Mouse (Mus musculus): ENCODE data around the gene Cgnl1. TPM values are rescaled to one million over a fixed set of nuclear protein-coding genes. Genes with fewer than 3 reads are reported as not detected.

The Cgnl1 gene
- total RNA-seq, 1 experiment from 2014 or later: 1.9 TPM

GRCm38 (mm10) chr9:71609010-71609409, 162.4 kb downstream of the Cgnl1 start:
- no peak for ATAC-seq (replicated peaks; ENCODE audit: insufficient number of reproducible peaks, low FRiP score, low TSS enrichment, poor library complexity, severe bottlenecking)

DNA sequence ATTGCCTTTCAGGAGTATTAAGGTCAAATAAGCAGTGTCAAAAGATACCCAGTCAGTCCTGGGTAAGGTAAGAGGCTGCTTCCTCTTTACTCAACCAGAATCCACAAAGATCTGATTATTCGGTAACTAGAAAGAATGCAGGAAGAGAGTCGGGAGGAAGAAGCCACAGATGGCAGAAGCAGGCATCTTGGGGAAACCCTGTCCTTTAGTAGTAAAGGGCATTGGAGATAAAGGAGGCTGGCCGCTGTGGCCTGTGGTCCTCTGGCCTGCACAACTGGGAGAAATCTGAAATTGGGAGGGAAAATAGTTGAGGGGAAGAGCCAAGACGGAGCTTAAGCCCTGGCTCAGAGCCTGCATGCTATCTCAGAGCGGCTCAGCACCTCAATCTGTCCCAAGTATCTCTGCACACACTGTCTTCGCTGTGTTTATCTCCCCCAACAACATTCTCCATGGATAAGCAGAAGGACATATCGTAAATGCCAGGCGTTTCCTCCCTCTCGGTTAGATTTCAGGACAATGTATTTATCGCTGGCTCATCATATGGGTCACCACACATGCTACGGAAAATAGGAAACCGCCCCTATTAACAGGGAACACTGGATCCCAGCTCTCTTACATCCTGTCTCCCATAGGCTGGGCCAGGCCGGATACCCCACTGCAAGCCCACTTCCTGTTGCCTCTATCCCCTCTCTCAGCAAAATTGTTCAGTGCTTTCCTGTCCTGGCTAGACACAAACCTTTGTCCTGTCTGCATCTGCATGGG, 164.9 kb downstream of the Cgnl1 start:
- ATAC-seq (replicated peaks; ENCODE audit: insufficient number of reproducible peaks, low FRiP score, low TSS enrichment, poor library complexity, severe bottlenecking): no peak

- no peak for ATAC-seq (replicated peaks; ENCODE audit: insufficient number of reproducible peaks, low FRiP score, low TSS enrichment, poor library complexity, severe bottlenecking)
Measured at GRCm38 (mm10) chr9:71604914-71605635, 166.3 kb downstream of the Cgnl1 start.

DNA sequence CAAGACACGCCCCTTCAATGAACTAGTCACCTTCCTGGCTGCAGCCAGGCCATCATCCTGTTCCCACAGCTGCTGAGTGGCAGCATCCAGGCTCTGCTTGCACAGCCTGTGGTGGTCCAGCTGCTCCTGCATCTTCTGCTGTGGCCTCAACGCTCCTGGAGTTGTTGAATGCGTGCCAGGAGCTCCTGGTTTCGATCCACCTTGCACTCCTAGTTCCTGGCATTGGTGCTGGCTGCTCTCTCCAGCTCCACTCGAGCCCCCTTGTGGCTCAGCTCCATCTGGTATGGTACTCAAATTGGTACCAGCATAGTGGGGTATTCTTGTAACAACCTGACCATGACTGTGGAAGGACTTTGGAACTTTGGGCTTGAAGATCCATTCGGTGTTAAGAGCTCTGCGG, 171.5 kb downstream of the Cgnl1 start:
- no peak for ATAC-seq (replicated peaks; ENCODE audit: insufficient number of reproducible peaks, low FRiP score, low TSS enrichment, poor library complexity, severe bottlenecking)

DNA sequence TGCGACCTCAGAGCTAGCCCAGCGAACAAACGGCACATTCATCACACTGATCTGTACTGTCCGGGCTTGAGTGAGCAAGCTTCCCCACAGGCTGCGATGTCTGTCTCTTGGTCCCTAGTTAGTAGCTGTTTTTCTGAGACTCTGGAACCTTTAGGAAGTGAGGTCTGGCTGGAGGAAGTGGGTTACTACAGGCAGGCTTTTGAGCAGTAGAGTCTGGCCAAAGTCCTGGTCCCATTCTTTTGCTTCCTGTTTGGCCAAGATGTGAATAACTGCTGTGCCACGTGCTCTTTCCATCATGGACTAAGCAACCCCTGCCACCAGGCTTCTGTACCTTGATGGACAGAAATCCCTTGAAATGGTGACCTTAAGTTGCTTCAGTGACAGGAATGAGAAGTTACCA, 174.5 kb downstream of the Cgnl1 start:
- no peak for ATAC-seq (replicated peaks; ENCODE audit: insufficient number of reproducible peaks, low FRiP score, low TSS enrichment, poor library complexity, severe bottlenecking)

GRCm38 (mm10) chr9:71592577-71593285, 178.7 kb downstream of the Cgnl1 start:
- no peak for ATAC-seq (replicated peaks; ENCODE audit: insufficient number of reproducible peaks, low FRiP score, low TSS enrichment, poor library complexity, severe bottlenecking)

GRCm38 (mm10) chr9:71591938-71592548, 179.4 kb downstream of the Cgnl1 start, which contains the start of gene Myzap:
TSS of gene Myzap (minus strand) at chr9:71592360.
- ATAC-seq (replicated peaks; ENCODE audit: insufficient number of reproducible peaks, low FRiP score, low TSS enrichment, poor library complexity, severe bottlenecking): peak; percentile 70; the same call in 1 of the 2 replicates

DNA sequence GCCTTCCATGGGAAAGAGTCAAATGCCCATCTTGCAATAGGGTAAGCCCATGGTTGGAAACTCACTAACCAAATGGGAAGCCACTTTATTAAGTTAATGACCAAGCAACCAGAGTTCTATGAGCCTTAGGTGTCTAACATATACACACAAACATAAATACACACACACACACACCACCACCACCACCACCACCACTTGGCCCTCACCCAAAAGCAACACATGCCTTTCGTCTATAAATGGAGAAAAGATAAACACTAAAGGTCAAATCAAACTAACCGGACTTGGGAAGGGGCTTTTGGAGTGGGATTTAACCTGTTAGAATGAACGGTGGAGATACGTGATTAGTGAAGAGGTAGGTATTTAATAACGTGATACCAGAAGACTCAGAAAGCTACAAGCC, 180.3 kb downstream of the Cgnl1 start:
- ATAC-seq (replicated peaks; ENCODE audit: insufficient number of reproducible peaks, low FRiP score, low TSS enrichment, poor library complexity, severe bottlenecking): no peak

GRCm38 (mm10) chr9:71589771-71590170, 181.6 kb downstream of the Cgnl1 start:
- ATAC-seq (replicated peaks; ENCODE audit: insufficient number of reproducible peaks, low FRiP score, low TSS enrichment, poor library complexity, severe bottlenecking): no peak

GRCm38 (mm10) chr9:71588930-71589592, 182.3 kb downstream of the Cgnl1 start:
- ATAC-seq (replicated peaks; ENCODE audit: insufficient number of reproducible peaks, low FRiP score, low TSS enrichment, poor library complexity, severe bottlenecking): no peak

DNA sequence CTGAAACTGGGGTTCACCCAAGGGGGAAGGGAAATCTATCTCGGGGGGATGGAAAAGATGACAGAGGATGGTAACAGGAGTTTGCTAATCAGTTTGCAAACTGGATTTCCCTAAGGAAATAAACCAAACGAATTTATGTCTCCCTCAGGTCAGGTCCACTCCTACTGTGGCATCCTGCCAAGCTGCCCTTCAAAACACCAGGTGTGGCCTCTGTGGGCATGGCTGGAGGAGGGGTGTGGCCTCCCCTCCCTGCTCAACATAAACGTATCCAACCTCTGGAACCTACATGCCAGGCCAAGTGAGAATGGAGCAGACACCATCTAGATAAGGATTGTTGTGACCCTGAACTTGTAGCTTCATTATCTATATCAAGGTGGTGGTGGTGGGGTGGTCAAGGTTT, 185.0 kb downstream of the Cgnl1 start:
- no peak for ATAC-seq (replicated peaks; ENCODE audit: insufficient number of reproducible peaks, low FRiP score, low TSS enrichment, poor library complexity, severe bottlenecking)

DNA sequence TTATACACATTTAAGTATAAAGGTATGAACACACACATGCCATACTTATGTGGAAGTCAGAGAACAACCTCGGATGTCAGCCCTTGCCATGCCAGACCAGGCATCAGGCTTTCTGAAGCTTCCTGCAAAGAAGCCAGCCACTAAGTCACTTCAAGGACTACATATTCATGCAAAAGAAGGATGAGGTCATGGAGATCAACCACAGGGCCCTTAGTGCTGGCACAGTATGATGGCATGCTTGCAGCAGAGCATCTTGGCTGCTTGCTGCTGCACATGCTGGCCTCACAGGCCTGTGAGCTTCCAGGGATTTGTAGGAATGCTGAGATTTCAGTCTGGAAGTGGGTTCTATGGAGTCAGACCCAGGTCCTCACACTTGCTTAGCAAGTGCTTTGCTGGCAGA, 188.6 kb downstream of the Cgnl1 start:
- ATAC-seq (replicated peaks; ENCODE audit: insufficient number of reproducible peaks, low FRiP score, low TSS enrichment, poor library complexity, severe bottlenecking): no peak

- no peak for ATAC-seq (replicated peaks; ENCODE audit: insufficient number of reproducible peaks, low FRiP score, low TSS enrichment, poor library complexity, severe bottlenecking)
Measured at GRCm38 (mm10) chr9:71578896-71579564, 192.4 kb downstream of the Cgnl1 start.

Other genes with a start within 250 kb of the Cgnl1 start
- 4.8 to 11.3 TPM (median 6.2 TPM) in 3 replicates for gene Myzap, start 179.2 kb downstream of the Cgnl1 start, total RNA-seq (2017)